Mouse (Mus musculus) 3T3-L1 (cell line): ENCODE results near the gene Cebpz.
A peak's percentile ranks its signal among the peaks of the same experiment; 100 is the strongest.

Source experiments
- DNase-seq: peaks from one replicate; pipeline ENCODE4 v3.0.0-alpha.2; 2015; ENCODE audit warnings: low read depth, low spot score

Gene Cebpz

GRCm38 (mm10) chr17:78903158-78903557 lies 33.7 kb downstream of the Cebpz start:
- peak; percentile 21 for DNase-seq

- DNase-seq: peak; percentile 70
Observed at GRCm38 (mm10) chr17:78895394-78895793, 41.5 kb downstream of the Cebpz start.

- DNase-seq: no peak
Observed at GRCm38 (mm10) chr17:78894991-78895390, 41.9 kb downstream of the Cebpz start.

- no peak for DNase-seq
Observed at GRCm38 (mm10) chr17:78891020-78891419, 45.8 kb downstream of the Cebpz start.

- DNase-seq: no peak
Observed at GRCm38 (mm10) chr17:78889184-78889583, 47.7 kb downstream of the Cebpz start.

- DNase-seq: no peak
Observed at GRCm38 (mm10) chr17:78888554-78888953, 48.3 kb downstream of the Cebpz start.

- DNase-seq: no peak
Observed at GRCm38 (mm10) chr17:78885286-78886065, 51.4 kb downstream of the Cebpz start.

- DNase-seq: peak; percentile 65
Observed at GRCm38 (mm10) chr17:78883291-78883690, 53.6 kb downstream of the Cebpz start.

GRCm38 (mm10) chr17:78882401-78883112 lies 54.3 kb downstream of the Cebpz start, which contains the start of gene Eif2ak2:
Eif2ak2 (minus strand) TSS chr17:78882573.
- peak; percentile 94 for DNase-seq

GRCm38 (mm10) chr17:78881878-78882304 lies 55.0 kb downstream of the Cebpz start:
- no peak for DNase-seq

GRCm38 (mm10) chr17:78873886-78874285 lies 63.0 kb downstream of the Cebpz start:
- DNase-seq: no peak
